Mouse (Mus musculus) heart, postnatal 0 days (tissue): ENCODE measurements around the gene Itga3.

ENCODE experiments used
- CTCF ChIP-seq: IDR thresholded peaks from 2 replicates; pipeline ENCODE4 v1.5.1; 2016; ENCODE audit warnings: antibody characterized with exemption, control low read depth, low read depth
- EP300 ChIP-seq: IDR thresholded peaks from 2 replicates; pipeline ENCODE4 v1.6.1; 2016; ENCODE audit warnings: antibody characterized with exemption, low read depth

GRCm38 (mm10) chr11:95070140-95071107 lies 6.2 kb downstream of the Itga3 start:
- no peak for TF ChIP-seq CTCF
- TF ChIP-seq EP300, result no peak
